Mouse (Mus musculus): ENCODE results near the gene Kalrn. TPM values are rescaled to one million over a fixed set of nuclear protein-coding genes. Genes with fewer than 3 reads are reported as not detected.
A peak's percentile ranks its signal among the peaks of the same experiment; 100 is the strongest.

Kalrn gene
- polyA plus RNA-seq, 1 experiment from 2014 or later: 30.5 TPM

GRCm38 (mm10) chr16:34563593-34564280, 9.6 kb downstream of the Kalrn start:
- Histone ChIP-seq H3K27ac (no peak overlapping the region), H3K9ac (no peak overlapping the region), H3K9me3 (ENCODE audit: control insufficient read depth, low read length) (no peaks in the 10 kb centered on the region), H3K4me2 (replicated peaks) (no peak overlapping the region), H3K4me3 (replicated peaks; ENCODE audit: low read length) (no peak overlapping the region), H3K27me3 (ENCODE audit: control insufficient read depth, insufficient read depth, low read length) (no peaks in the 10 kb centered on the region), H3K4me1 (replicated peaks; ENCODE audit: control insufficient read depth, insufficient read depth, low read length) (peaks cover 60% of the 10 kb centered on the region), H3K36me3 (replicated peaks; ENCODE audit: control insufficient read depth, insufficient read depth) (no peaks in the 10 kb centered on the region)
- 79% methylated on average over 11 of the region's 11 CpGs for WGBS
- DNase-seq (ENCODE audit: low spot score) (no peak), ATAC-seq (ENCODE audit: low FRiP score) (no peak)

- H3K27me3 ChIP-seq (ENCODE audit: control insufficient read depth, insufficient read depth, low read length): no peaks in the 10 kb centered on the region
- H3K9ac ChIP-seq: no peak overlapping the region
- 9% methylated on average over 5 of the region's 5 CpGs for WGBS
- H3K36me3 ChIP-seq (replicated peaks; ENCODE audit: control insufficient read depth, insufficient read depth): no peaks in the 10 kb centered on the region
- H3K9me3 ChIP-seq (ENCODE audit: control insufficient read depth, low read length): no peaks in the 10 kb centered on the region
- DNase-seq (ENCODE audit: low spot score) (peak; percentile 60), ATAC-seq (ENCODE audit: low FRiP score) (peak; percentile 74; the same call in 1 of the 2 replicates)
- H3K4me3 ChIP-seq (replicated peaks; ENCODE audit: low read length): no peak overlapping the region
- H3K4me2 ChIP-seq (replicated peaks): 0 out of 2 replicates have a peak overlapping the region, but pooled peaks have one; percentile 21
- peaks cover 75% of the 10 kb centered on the region for H3K4me1 ChIP-seq (replicated peaks; ENCODE audit: control insufficient read depth, insufficient read depth, low read length)
- no peak overlapping the region; the same call in 1 of the 2 replicates for H3K27ac ChIP-seq
These were observed 11.6 kb downstream of the Kalrn start for GRCm38 (mm10) chr16:34561734-34562135.

GRCm38 (mm10) chr16:34560814-34561213, 12.5 kb downstream of the Kalrn start:
- no peak overlapping the region for H3K9ac ChIP-seq
- no peak overlapping the region for H3K27ac ChIP-seq
- no peaks in the 10 kb centered on the region for H3K27me3 ChIP-seq (ENCODE audit: control insufficient read depth, insufficient read depth, low read length)
- H3K9me3 ChIP-seq (ENCODE audit: control insufficient read depth, low read length): no peaks in the 10 kb centered on the region
- no peak for ATAC-seq (ENCODE audit: low FRiP score)
- no peak for DNase-seq (ENCODE audit: low spot score)
- H3K36me3 ChIP-seq (replicated peaks; ENCODE audit: control insufficient read depth, insufficient read depth): no peaks in the 10 kb centered on the region
- H3K4me3 ChIP-seq (replicated peaks; ENCODE audit: low read length): no peak overlapping the region
- no peak overlapping the region for H3K4me2 ChIP-seq (replicated peaks)
- peaks cover 77% of the 10 kb centered on the region for H3K4me1 ChIP-seq (replicated peaks; ENCODE audit: control insufficient read depth, insufficient read depth, low read length)
- 43% methylated on average over 5 of the region's 5 CpGs for WGBS

GRCm38 (mm10) chr16:34560411-34560810, 12.9 kb downstream of the Kalrn start:
- Histone ChIP-seq H3K9ac (no peak overlapping the region), H3K4me2 (replicated peaks) (no peak overlapping the region), H3K4me1 (replicated peaks; ENCODE audit: control insufficient read depth, insufficient read depth, low read length) (peaks cover 76% of the 10 kb centered on the region), H3K36me3 (replicated peaks; ENCODE audit: control insufficient read depth, insufficient read depth) (no peaks in the 10 kb centered on the region), H3K27me3 (ENCODE audit: control insufficient read depth, insufficient read depth, low read length) (no peaks in the 10 kb centered on the region), H3K9me3 (ENCODE audit: control insufficient read depth, low read length) (no peaks in the 10 kb centered on the region), H3K27ac (no peak overlapping the region), H3K4me3 (replicated peaks; ENCODE audit: low read length) (no peak overlapping the region)
- ATAC-seq (ENCODE audit: low FRiP score): no peak
- no peak for DNase-seq (ENCODE audit: low spot score)
- WGBS: 66% methylated on average over 2 of the region's 2 CpGs

GRCm38 (mm10) chr16:34557891-34558290, 15.4 kb downstream of the Kalrn start:
- 59% methylated on average over 6 of the region's 6 CpGs for WGBS
- DNase-seq (ENCODE audit: low spot score): no peak
- Histone ChIP-seq H3K9ac (no peak overlapping the region), H3K4me1 (replicated peaks; ENCODE audit: control insufficient read depth, insufficient read depth, low read length) (peaks cover 64% of the 10 kb centered on the region), H3K9me3 (ENCODE audit: control insufficient read depth, low read length) (no peaks in the 10 kb centered on the region), H3K4me2 (replicated peaks) (no peak overlapping the region), H3K36me3 (replicated peaks; ENCODE audit: control insufficient read depth, insufficient read depth) (no peaks in the 10 kb centered on the region), H3K4me3 (replicated peaks; ENCODE audit: low read length) (no peak overlapping the region), H3K27ac (no peak overlapping the region), H3K27me3 (ENCODE audit: control insufficient read depth, insufficient read depth, low read length) (no peaks in the 10 kb centered on the region)
- ATAC-seq (ENCODE audit: low FRiP score): no peak

GRCm38 (mm10) chr16:34552731-34553130, 20.6 kb downstream of the Kalrn start:
- Histone ChIP-seq H3K4me3 (replicated peaks; ENCODE audit: low read length) (no peak overlapping the region), H3K9ac (no peak overlapping the region), H3K36me3 (replicated peaks; ENCODE audit: control insufficient read depth, insufficient read depth) (no peaks in the 10 kb centered on the region), H3K27me3 (ENCODE audit: control insufficient read depth, insufficient read depth, low read length) (no peaks in the 10 kb centered on the region), H3K27ac (no peak overlapping the region), H3K9me3 (ENCODE audit: control insufficient read depth, low read length) (no peaks in the 10 kb centered on the region), H3K4me2 (replicated peaks) (no peak overlapping the region), H3K4me1 (replicated peaks; ENCODE audit: control insufficient read depth, insufficient read depth, low read length) (peaks cover 22% of the 10 kb centered on the region)
- ATAC-seq (ENCODE audit: low FRiP score) (no peak), DNase-seq (ENCODE audit: low spot score) (no peak)
- WGBS: 83% methylated on average over 1 of the region's 1 CpGs

- Histone ChIP-seq H3K27me3 (ENCODE audit: control insufficient read depth, insufficient read depth, low read length) (no peaks in the 10 kb centered on the region), H3K9me3 (ENCODE audit: control insufficient read depth, low read length) (no peaks in the 10 kb centered on the region), H3K4me2 (replicated peaks) (no peak overlapping the region), H3K4me3 (replicated peaks; ENCODE audit: low read length) (no peak overlapping the region), H3K9ac (no peak overlapping the region), H3K27ac (no peak overlapping the region), H3K4me1 (replicated peaks; ENCODE audit: control insufficient read depth, insufficient read depth, low read length) (peaks cover 13% of the 10 kb centered on the region), H3K36me3 (replicated peaks; ENCODE audit: control insufficient read depth, insufficient read depth) (no peaks in the 10 kb centered on the region)
- WGBS: 85% methylated on average over 5 of the region's 5 CpGs
- DNase-seq (ENCODE audit: low spot score) (no peak), ATAC-seq (ENCODE audit: low FRiP score) (no peak)
These were observed 23.8 kb downstream of the Kalrn start for GRCm38 (mm10) chr16:34549470-34549999.

- 34% methylated on average over 6 of the region's 6 CpGs for WGBS
- no peak overlapping the region for H3K9ac ChIP-seq
- H3K36me3 ChIP-seq (replicated peaks; ENCODE audit: control insufficient read depth, insufficient read depth): no peaks in the 10 kb centered on the region
- peak; percentile 50 for DNase-seq (ENCODE audit: low spot score)
- H3K4me2 ChIP-seq (replicated peaks): no peak overlapping the region
- ATAC-seq (ENCODE audit: low FRiP score): peak; percentile 60; the same call in 1 of the 2 replicates
- H3K4me3 ChIP-seq (replicated peaks; ENCODE audit: low read length): no peak overlapping the region
- peaks cover 12% of the 10 kb centered on the region; the same call in 1 of the 2 replicates for H3K4me1 ChIP-seq (replicated peaks; ENCODE audit: control insufficient read depth, insufficient read depth, low read length)
- H3K27ac ChIP-seq: no peak overlapping the region; the same call in 1 of the 2 replicates
- H3K27me3 ChIP-seq (ENCODE audit: control insufficient read depth, insufficient read depth, low read length): no peaks in the 10 kb centered on the region
- H3K9me3 ChIP-seq (ENCODE audit: control insufficient read depth, low read length): no peaks in the 10 kb centered on the region
These were observed 26.4 kb downstream of the Kalrn start for GRCm38 (mm10) chr16:34546805-34547509.

GRCm38 (mm10) chr16:34543754-34544153, 29.6 kb downstream of the Kalrn start:
- Histone ChIP-seq H3K9me3 (ENCODE audit: control insufficient read depth, low read length) (no peaks in the 10 kb centered on the region), H3K9ac (no peak overlapping the region), H3K4me1 (replicated peaks; ENCODE audit: control insufficient read depth, insufficient read depth, low read length) (peaks cover 14% of the 10 kb centered on the region; the same call in 1 of the 2 replicates), H3K36me3 (replicated peaks; ENCODE audit: control insufficient read depth, insufficient read depth) (no peaks in the 10 kb centered on the region), H3K4me2 (replicated peaks) (no peak overlapping the region), H3K27me3 (ENCODE audit: control insufficient read depth, insufficient read depth, low read length) (no peaks in the 10 kb centered on the region), H3K4me3 (replicated peaks; ENCODE audit: low read length) (no peak overlapping the region), H3K27ac (no peak overlapping the region)
- DNase-seq (ENCODE audit: low spot score): no peak
- ATAC-seq (ENCODE audit: low FRiP score): no peak
- 49% methylated on average over 4 of the region's 4 CpGs for WGBS

Measured in hindbrain, embryonic 14.5 days (tissue).